Mouse (Mus musculus) ES-E14 (cell line): ENCODE data around the gene Chd6.

ENCODE experiments used
- CHD2 ChIP-seq: IDR thresholded peaks from 2 replicates; pipeline ENCODE4 v1.6.1; 2014; ENCODE audit warnings: mild to moderate bottlenecking, low read depth, low read length, inconsistent platforms
- MAFK ChIP-seq: IDR thresholded peaks from 2 replicates; pipeline ENCODE4 v1.6.1; 2014; ENCODE audit warnings: mild to moderate bottlenecking, low read depth, low read length, inconsistent platforms; ENCODE audit not compliant: insufficient read depth

GRCm38 (mm10) chr2:160953131-160953873, 155.6 kb downstream of the Chd6 start:
- TF ChIP-seq CHD2 (no peak), MAFK (no peak)
